Mouse (Mus musculus): ENCODE results near the gene Iqsec1. TPM values are rescaled to one million over a fixed set of nuclear protein-coding genes. Genes with fewer than 3 reads are reported as not detected.

Iqsec1 gene
- total and polyA plus RNA-seq, 2 experiments from 2014 or later, result 34.5 to 149 TPM

DNA sequence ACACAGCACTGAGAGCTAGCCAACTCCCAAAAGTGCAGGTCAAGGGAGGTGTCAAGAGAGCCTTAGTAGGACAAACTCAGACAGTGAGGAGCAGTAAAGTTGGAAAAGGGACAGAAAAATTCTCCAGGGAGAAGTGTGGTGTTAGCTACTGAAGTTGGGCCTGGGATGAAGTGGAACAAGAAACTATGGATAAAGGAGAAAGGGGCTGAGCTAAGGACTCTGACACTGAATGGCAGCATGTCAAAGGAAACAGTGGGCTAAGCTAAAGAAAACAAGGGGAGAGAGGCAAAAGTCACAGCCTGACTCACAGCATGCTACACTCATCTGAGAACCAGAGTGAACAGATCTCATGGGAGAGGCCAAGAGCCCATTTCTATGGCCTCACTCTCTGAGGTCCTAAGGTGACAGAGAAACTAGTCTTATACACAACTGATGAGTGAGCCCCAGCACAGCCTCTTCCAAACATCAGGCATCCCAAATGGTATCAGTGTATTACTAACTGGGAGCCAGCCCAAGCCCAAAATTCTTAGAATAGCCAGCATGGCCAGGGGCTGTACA, 280.3 kb downstream of the Iqsec1 start:
- Histone ChIP-seq H3K27me3 (ENCODE audit: insufficient read depth, low read length) (no peaks in the 10 kb centered on the region), H3K9ac (replicated peaks; ENCODE audit: low read length, poor library complexity, severe bottlenecking) (no peak overlapping the region), H3K4me1 (ENCODE audit: insufficient read depth, low read length) (peaks cover 28% of the 10 kb centered on the region), H3K36me3 (ENCODE audit: insufficient read depth, low read length) (no peaks in the 10 kb centered on the region), H3K27ac (ENCODE audit: low read depth, low read length) (no peak overlapping the region), H3K4me2 (ENCODE audit: low read depth, low read length, poor library complexity, severe bottlenecking) (no peak overlapping the region), H3K9me3 (ENCODE audit: low read length) (no peaks in the 10 kb centered on the region), H3K4me3 (ENCODE audit: low read depth, low read length) (no peak overlapping the region)
- ATAC-seq (ENCODE audit: low FRiP score), result no peak
- no peak for DNase-seq (ENCODE audit: low spot score)
- no peak for TF ChIP-seq CTCF (IDR thresholded peaks at IDR 0.05)

DNA sequence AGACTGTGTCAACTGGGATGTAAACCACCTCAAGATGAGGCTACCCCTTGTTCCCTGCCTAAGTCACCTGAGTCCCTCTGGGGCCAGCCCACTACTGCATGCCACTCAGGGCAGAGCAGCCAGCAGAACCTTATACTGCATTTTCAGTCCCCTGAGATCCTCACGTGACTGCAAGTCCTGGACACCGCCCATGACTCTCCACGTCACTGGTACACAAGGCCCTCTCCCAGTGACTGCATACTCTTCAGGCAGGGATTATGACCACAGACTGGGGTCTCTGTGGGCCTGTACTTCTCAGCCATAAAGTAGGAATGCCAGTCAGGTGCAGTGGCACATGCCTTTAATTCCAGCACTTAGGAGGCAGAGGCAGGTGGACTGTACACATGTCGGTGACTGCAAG, 281.3 kb downstream of the Iqsec1 start:
- ATAC-seq (ENCODE audit: low FRiP score) (no peak), DNase-seq (ENCODE audit: low spot score) (no peak)
- Histone ChIP-seq H3K4me2 (ENCODE audit: low read depth, low read length, poor library complexity, severe bottlenecking) (no peak overlapping the region), H3K4me3 (ENCODE audit: low read depth, low read length) (no peak overlapping the region), H3K27ac (ENCODE audit: low read depth, low read length) (no peak overlapping the region), H3K9ac (replicated peaks; ENCODE audit: low read length, poor library complexity, severe bottlenecking) (no peak overlapping the region), H3K27me3 (ENCODE audit: insufficient read depth, low read length) (no peaks in the 10 kb centered on the region), H3K4me1 (ENCODE audit: insufficient read depth, low read length) (peaks cover 32% of the 10 kb centered on the region), H3K36me3 (ENCODE audit: insufficient read depth, low read length) (no peaks in the 10 kb centered on the region), H3K9me3 (ENCODE audit: low read length) (no peaks in the 10 kb centered on the region)
- WGBS, result 77% methylated on average over 4 of the region's 4 CpGs
- no peak for TF ChIP-seq CTCF (IDR thresholded peaks at IDR 0.05)

DNA sequence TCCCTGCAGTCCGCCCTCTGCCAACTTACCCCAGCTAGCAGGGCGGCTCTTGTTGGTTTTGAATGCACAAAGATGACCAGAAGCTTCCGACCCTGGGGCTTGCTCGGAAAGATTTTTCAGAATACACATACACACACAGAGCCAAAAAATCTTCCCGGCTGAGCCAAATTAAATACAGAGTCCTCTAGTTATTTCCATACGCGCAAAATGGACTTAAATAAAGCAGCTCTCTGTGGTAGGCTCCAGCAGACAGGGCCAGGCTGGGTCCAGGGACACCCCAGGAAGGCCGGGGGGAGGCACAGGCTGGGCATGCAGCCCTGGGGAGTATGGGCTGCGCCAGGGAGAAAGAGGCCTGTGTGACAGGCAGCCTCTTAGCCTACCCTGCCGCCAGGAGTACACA, 282.0 kb downstream of the Iqsec1 start:
- H3K27ac ChIP-seq (ENCODE audit: low read depth, low read length), result peak overlapping the region; percentile 47
- DNase-seq (ENCODE audit: low spot score), result peak; percentile 66
- peaks cover 32% of the 10 kb centered on the region for H3K4me1 ChIP-seq (ENCODE audit: insufficient read depth, low read length)
- no peak overlapping the region for H3K9ac ChIP-seq (replicated peaks; ENCODE audit: low read length, poor library complexity, severe bottlenecking)
- H3K27me3 ChIP-seq (ENCODE audit: insufficient read depth, low read length), result no peaks in the 10 kb centered on the region
- H3K9me3 ChIP-seq (ENCODE audit: low read length), result no peaks in the 10 kb centered on the region
- no peak overlapping the region for H3K4me2 ChIP-seq (ENCODE audit: low read depth, low read length, poor library complexity, severe bottlenecking)
- 69% methylated on average over 10 of the region's 10 CpGs for WGBS
- ATAC-seq (ENCODE audit: low FRiP score), result peak; percentile 42; the same call in 1 of the 2 replicates
- no peaks in the 10 kb centered on the region for H3K36me3 ChIP-seq (ENCODE audit: insufficient read depth, low read length)
- no peak overlapping the region for H3K4me3 ChIP-seq (ENCODE audit: low read depth, low read length)
- TF ChIP-seq CTCF (IDR thresholded peaks at IDR 0.05), result no peak

DNA sequence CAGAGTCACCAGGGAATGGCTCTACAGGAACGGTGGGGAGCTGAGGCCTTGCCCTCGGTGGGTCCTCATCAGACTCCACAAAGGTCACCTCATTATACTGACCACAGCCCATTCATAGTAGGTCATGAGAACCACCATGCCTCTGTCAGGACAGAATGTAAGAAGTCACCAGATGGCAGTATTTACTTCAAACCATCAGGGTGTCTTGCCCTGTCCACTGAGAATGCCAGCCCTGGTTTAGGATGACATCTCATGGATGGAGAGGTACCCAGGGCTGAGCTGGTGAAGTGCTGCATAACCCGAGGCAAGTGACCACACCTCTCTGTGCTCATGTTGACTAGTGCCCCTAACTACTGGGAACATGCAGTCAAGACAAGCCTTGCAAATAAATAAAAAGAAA, 282.7 kb downstream of the Iqsec1 start:
- no peaks in the 10 kb centered on the region for H3K9me3 ChIP-seq (ENCODE audit: low read length)
- no peak overlapping the region for H3K27ac ChIP-seq (ENCODE audit: low read depth, low read length)
- ATAC-seq (ENCODE audit: low FRiP score), result no peak
- 86% methylated on average over 3 of the region's 3 CpGs for WGBS
- H3K36me3 ChIP-seq (ENCODE audit: insufficient read depth, low read length), result no peaks in the 10 kb centered on the region
- no peaks in the 10 kb centered on the region for H3K27me3 ChIP-seq (ENCODE audit: insufficient read depth, low read length)
- TF ChIP-seq CTCF (IDR thresholded peaks at IDR 0.05), result peak; percentile 24; the same call in 1 of the 2 replicates
- H3K9ac ChIP-seq (replicated peaks; ENCODE audit: low read length, poor library complexity, severe bottlenecking), result no peak overlapping the region
- no peak overlapping the region for H3K4me2 ChIP-seq (ENCODE audit: low read depth, low read length, poor library complexity, severe bottlenecking)
- DNase-seq (ENCODE audit: low spot score), result no peak
- peaks cover 32% of the 10 kb centered on the region for H3K4me1 ChIP-seq (ENCODE audit: insufficient read depth, low read length)
- H3K4me3 ChIP-seq (ENCODE audit: low read depth, low read length), result no peak overlapping the region

DNA sequence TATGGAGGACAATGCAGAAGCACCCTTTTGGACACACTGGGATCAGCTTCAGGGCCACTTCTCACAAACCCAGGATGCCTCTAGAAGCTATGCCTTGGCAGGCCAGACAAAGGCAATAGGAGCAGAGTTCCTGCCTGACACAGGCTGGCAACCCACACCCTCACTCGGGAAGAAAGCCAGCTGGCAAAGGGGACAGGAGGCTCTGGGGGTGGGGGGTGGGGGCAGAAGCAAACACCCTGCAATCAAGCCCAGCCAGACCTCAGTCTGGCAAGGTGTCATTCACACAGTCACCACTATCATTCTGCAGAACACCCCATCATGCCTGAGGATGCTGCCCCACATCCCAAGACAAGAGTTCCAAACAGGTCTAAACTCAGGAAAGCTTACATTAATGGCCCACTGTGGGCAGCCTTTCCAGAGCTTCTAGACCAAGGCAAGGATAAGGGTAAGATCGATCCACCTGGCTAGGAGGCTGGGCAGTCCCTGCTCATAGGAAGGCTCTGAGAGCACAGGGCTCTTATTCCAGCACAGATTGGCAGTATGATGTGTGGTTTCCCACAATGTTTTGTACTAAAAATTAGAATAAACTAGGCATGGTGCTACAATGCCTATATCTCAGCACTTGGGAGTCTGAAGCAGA, 283.7 kb downstream of the Iqsec1 start:
- H3K27ac ChIP-seq (ENCODE audit: low read depth, low read length), result no peak overlapping the region
- H3K27me3 ChIP-seq (ENCODE audit: insufficient read depth, low read length), result no peaks in the 10 kb centered on the region
- no peaks in the 10 kb centered on the region for H3K9me3 ChIP-seq (ENCODE audit: low read length)
- no peak for ATAC-seq (ENCODE audit: low FRiP score)
- H3K4me2 ChIP-seq (ENCODE audit: low read depth, low read length, poor library complexity, severe bottlenecking), result no peak overlapping the region
- DNase-seq (ENCODE audit: low spot score), result peak; percentile 65
- WGBS, result 62% methylated on average over 2 of the region's 2 CpGs
- no peaks in the 10 kb centered on the region for H3K36me3 ChIP-seq (ENCODE audit: insufficient read depth, low read length)
- peaks cover 32% of the 10 kb centered on the region for H3K4me1 ChIP-seq (ENCODE audit: insufficient read depth, low read length)
- H3K4me3 ChIP-seq (ENCODE audit: low read depth, low read length), result no peak overlapping the region
- H3K9ac ChIP-seq (replicated peaks; ENCODE audit: low read length, poor library complexity, severe bottlenecking), result no peak overlapping the region
- no peak; the same call in 1 of the 2 replicates for TF ChIP-seq CTCF (IDR thresholded peaks at IDR 0.05)

GRCm38 (mm10) chr6:90703782-90704181, 284.7 kb downstream of the Iqsec1 start:
- 48% methylated on average over 2 of the region's 2 CpGs for WGBS
- ATAC-seq (ENCODE audit: low FRiP score), result no peak

More at GRCm38 (mm10) chr6:90703782-90704181, 284.7 kb downstream of the Iqsec1 start:
- H3K4me2 ChIP-seq (ENCODE audit: low read depth, low read length, poor library complexity, severe bottlenecking), result no peak overlapping the region
- no peaks in the 10 kb centered on the region for H3K36me3 ChIP-seq (ENCODE audit: insufficient read depth, low read length)
- H3K4me3 ChIP-seq (ENCODE audit: low read depth, low read length), result no peak overlapping the region
- no peak overlapping the region for H3K9ac ChIP-seq (replicated peaks; ENCODE audit: low read length, poor library complexity, severe bottlenecking)
- peaks cover 32% of the 10 kb centered on the region for H3K4me1 ChIP-seq (ENCODE audit: insufficient read depth, low read length)
- no peaks in the 10 kb centered on the region for H3K27me3 ChIP-seq (ENCODE audit: insufficient read depth, low read length)
- TF ChIP-seq CTCF (IDR thresholded peaks at IDR 0.05), result no peak
- no peaks in the 10 kb centered on the region for H3K9me3 ChIP-seq (ENCODE audit: low read length)
- H3K27ac ChIP-seq (ENCODE audit: low read depth, low read length), result 0 out of 2 replicates have a peak overlapping the region, but pooled peaks have one; percentile 32
- DNase-seq (ENCODE audit: low spot score), result no peak
